Mouse (Mus musculus) ES-E14 (cell line): ENCODE data around the gene Rsph1. TPM values are rescaled to one million over a fixed set of nuclear protein-coding genes. Genes with fewer than 3 reads are reported as not detected.

Experiments
- DNase-seq: peaks from one replicate; pipeline ENCODE4 v3.0.0-alpha.2; 2013; ENCODE audit warnings: low read depth, low spot score
- H3K27ac ChIP-seq: 2 replicates; pipeline ENCODE4 v1.5.1; 2012; ENCODE audit warnings: low read depth, mild to moderate bottlenecking, low read length, moderate library complexity, mixed read lengths; ENCODE audit not compliant: poor library complexity, insufficient read depth, severe bottlenecking
- H3K36me3 ChIP-seq: 2 replicates; pipeline ENCODE4 v1.6.1; 2012; ENCODE audit warnings: mild to moderate bottlenecking, low read length, moderate library complexity, mixed read lengths; ENCODE audit not compliant: control insufficient read depth, poor library complexity, insufficient read depth, severe bottlenecking
- H3K4me1 ChIP-seq, 2 experiments: fragments of 150-350 bp in 1 of 2; sonication (generic) in 1 of 2; 2 replicates each; pipeline ENCODE4 v1.6.1; 2012; ENCODE audit warnings: low read length in 2 of 2, mild to moderate bottlenecking in 1 of 2, mixed read lengths in 1 of 2; ENCODE audit not compliant: control insufficient read depth in 2 of 2, insufficient read depth in 2 of 2, poor library complexity in 1 of 2
- H3K4me3 ChIP-seq, 2 experiments: fragments of 150-350 bp in 1 of 2; sonication (generic) in 1 of 2; 2 replicates each; pipeline ENCODE4 v1.5.1; 2012; ENCODE audit warnings: low read length in 2 of 2, low read depth in 1 of 2, mild to moderate bottlenecking in 1 of 2, mixed read lengths in 1 of 2; ENCODE audit not compliant: insufficient read depth in 1 of 2, poor library complexity in 1 of 2, severe bottlenecking in 1 of 2
- H3K9ac ChIP-seq: 2 replicates; pipeline ENCODE4 v1.6.1; 2012; ENCODE audit warnings: low read depth, mild to moderate bottlenecking, low read length, mixed read lengths; ENCODE audit not compliant: poor library complexity, insufficient read depth, severe bottlenecking
- H3K9me3 ChIP-seq: fragments of 150-350 bp; sonication (generic); 2 replicates; pipeline ENCODE4 v1.6.1; 2012; ENCODE audit warnings: low read depth, mild to moderate bottlenecking, low read length; ENCODE audit not compliant: control insufficient read depth, insufficient read depth
- CHD2 ChIP-seq: IDR thresholded peaks from 2 replicates; pipeline ENCODE4 v1.6.1; 2014; ENCODE audit warnings: mild to moderate bottlenecking, low read depth, low read length, inconsistent platforms
- HCFC1 ChIP-seq: IDR thresholded peaks from 2 replicates; pipeline ENCODE4 v1.6.1; 2012; ENCODE audit warnings: low read length, inconsistent platforms, borderline replicate concordance; ENCODE audit not compliant: insufficient read depth
- MAFK ChIP-seq: IDR thresholded peaks from 2 replicates; pipeline ENCODE4 v1.6.1; 2014; ENCODE audit warnings: mild to moderate bottlenecking, low read depth, low read length, inconsistent platforms; ENCODE audit not compliant: insufficient read depth
- ZC3H11A ChIP-seq: IDR thresholded peaks from 2 replicates; pipeline ENCODE4 v1.6.1; 2012; ENCODE audit warnings: low read depth, mild to moderate bottlenecking, inconsistent platforms, low read length, borderline replicate concordance
- ZNF384 ChIP-seq: IDR thresholded peaks from 2 replicates; pipeline ENCODE4 v1.6.1; 2012; ENCODE audit warnings: low read depth, low read length, inconsistent platforms
- in situ Hi-C, 2 experiments: fragments of 600-800 bp; cut with MboI; formaldehyde crosslinking; loops; one replicate each; pipeline ENCODE4 v1.15.1; 2025; ENCODE audit warnings: low sequenced_read_pairs in 2 of 2, inconsistent platforms in 1 of 2; ENCODE audit not compliant: unreplicated experiment in 2 of 2
- total RNA-seq: library from RNA; depleted of rRNA; stranded (reverse); fragments of 300-350 nt; gene quantifications from 2 replicates; pipeline ENCODE4 v1.2.3, GENCODE M21; 2012; rRNA removed

The Rsph1 gene
- total RNA-seq = 1.4 and 1.9 TPM in 2 replicates

DNA sequence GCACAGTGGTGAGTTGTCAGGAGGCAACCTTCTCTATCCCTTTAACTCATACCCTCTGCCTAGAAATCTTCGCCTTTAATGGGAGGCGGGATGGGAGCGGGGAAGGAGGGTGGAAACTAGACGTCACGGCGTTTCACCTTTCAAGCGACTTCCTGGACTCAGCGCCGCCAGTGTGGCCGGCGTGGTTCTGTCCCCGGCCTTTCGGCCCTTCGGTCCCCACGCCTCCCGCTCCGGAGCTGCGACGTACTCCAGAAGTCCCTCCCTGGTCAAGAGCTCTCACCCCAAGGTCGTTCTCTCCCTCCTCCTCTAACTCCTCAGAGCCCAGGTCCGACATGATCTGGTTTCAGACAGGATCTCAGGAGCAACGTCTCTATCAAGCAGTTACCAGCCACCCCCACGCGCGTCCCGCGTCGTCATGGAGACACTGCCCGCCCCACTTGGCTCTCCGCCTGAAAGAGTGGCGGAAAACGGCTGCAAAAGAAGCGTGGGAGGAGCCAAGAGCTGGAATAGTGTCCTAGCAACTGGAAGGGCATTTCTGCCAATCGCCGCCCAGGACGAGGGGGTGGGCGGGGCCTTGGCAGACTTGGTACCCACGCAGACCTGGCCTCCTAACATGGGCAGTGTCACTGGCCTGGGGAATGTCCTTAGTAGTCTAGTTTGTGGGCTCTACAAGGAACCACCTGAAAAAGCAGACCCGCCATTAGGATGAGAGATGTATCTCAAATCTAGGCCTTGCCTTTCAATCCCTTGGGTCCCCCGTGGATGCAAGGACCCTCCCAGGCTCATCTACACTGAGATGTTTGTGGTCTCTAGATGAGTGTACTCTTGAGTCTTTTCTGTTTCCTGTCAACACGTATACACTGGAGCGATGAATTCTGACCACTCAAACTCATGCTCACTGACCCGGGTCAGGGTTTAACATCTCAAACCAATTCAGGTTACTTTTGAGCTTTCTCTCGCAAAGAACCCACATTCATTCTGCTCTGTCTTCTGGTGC is at the start of gene Rsph1:
Gene Rsph1 (minus strand): TSS at position 462 of the 997 bp plus-strand sequence.
- peak within 1 kb of the TSS; percentile 52 to 64 for H3K4me3 ChIP-seq
- DNase-seq = peak; percentile 83
- no peaks in the 10 kb centered on the region for H3K9me3 ChIP-seq
- peaks cover 0 to 14% of the 10 kb centered on the region in 2 experiments; a peak in 1 of 4 replicates for H3K4me1 ChIP-seq
- H3K27ac ChIP-seq = no peak within 1 kb of the TSS
- in situ Hi-C loops = no loop called here
- no peaks in the 10 kb centered on the region for H3K36me3 ChIP-seq
- TF ChIP-seq MAFK = no peak
- TF ChIP-seq ZC3H11A = no peak
- TF ChIP-seq CHD2 = no peak
- no peak for TF ChIP-seq HCFC1
- TF ChIP-seq ZNF384 = no peak
- H3K9ac ChIP-seq = peak within 1 kb of the TSS; percentile 27; the same call in 1 of the 2 replicates

DNA sequence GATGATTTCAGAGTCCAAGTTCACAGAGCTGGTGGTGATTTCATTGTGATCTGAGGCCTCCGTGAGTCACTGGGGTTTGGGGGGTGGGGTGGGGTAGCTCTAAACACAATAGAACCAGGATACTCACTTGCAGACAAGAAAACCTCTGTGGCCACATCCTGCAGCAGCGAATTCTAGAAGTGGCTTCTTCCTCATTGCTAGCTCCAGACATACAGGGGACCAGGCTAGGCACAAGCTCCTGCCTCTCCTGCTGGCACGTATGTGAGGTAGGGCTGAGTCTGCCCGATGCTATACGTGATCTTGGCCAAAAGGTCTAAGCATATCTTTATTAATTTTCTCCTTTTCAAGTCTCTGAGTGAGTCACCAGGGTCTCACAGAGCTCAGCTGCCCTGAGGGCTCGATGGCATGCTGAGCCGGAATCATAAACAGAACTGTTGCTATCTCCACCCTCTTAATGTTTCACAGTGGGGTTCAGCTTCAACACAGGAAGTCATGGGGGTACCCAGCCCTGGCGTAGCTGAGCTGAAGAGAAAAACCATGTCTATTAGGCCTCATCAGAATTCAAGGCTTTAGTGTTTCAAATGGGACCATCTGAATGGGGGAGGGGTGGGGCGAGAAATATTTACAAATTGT is 49.2 kb upstream of the Rsph1 start:
- in situ Hi-C loops = loop anchor here in 1 of 2 experiments (25.0 kb wide), 1 partner anchor 161 kb away; no protein-coding TSS in a partner anchor
- peaks cover 0 to 42% of the 10 kb centered on the region in 2 experiments; a peak in 2 of 4 replicates for H3K4me1 ChIP-seq
- H3K4me3 ChIP-seq = peak overlapping the region in 1 of 2 experiments; percentile 20; a peak in 1 of 4 replicates
- no peaks in the 10 kb centered on the region for H3K9me3 ChIP-seq
- H3K9ac ChIP-seq = peak overlapping the region; percentile 49; the same call in 1 of the 2 replicates
- peak overlapping the region; percentile 93 for H3K27ac ChIP-seq
- DNase-seq = no peak
- TF ChIP-seq ZC3H11A (no peak), CHD2 (no peak), HCFC1 (no peak), ZNF384 (no peak), MAFK (no peak)
- H3K36me3 ChIP-seq = peaks cover 3% of the 10 kb centered on the region; the same call in 1 of the 2 replicates

DNA sequence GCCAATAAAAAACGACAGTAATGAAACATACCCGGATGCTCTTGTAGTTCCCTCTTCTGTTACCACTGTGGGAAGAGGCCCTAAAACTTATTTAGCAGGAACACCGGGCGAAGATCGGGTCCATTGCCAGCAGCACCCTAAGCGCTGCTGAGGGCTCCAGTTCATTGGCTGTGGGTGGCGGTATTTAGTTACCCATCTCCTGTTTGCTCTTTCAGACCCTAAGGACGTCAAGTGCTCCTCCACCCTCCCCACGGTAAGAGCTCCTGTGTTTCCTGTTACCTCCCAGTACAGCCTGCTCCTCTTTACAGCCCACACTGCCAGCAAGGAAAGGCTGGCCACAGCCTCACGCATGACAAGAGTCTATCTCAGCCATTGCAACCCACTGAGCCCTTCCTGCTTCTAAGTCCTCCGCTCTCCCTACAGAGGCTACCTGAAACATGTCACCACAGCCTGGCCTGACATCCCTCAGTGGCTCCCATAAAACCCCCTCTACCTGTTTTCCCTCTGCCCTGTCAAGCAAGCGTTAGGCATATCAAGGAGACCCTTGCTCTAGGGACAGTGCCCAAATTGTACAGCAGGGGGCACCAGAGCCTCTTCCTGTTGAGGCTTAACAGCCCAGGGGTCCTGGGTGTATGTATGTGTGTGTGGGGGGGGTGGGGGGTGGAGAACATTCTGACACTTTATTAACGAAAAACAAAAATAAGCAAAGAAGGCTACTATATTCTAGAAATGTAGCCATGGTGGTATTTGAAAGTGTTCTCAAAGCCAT is 48.5 kb upstream of the Rsph1 start:
- in situ Hi-C loops = loop anchor here in 1 of 2 experiments (25.0 kb wide), 1 partner anchor 162 kb away; no protein-coding TSS in a partner anchor
- peak overlapping the region; percentile 91; the same call in 1 of the 2 replicates for H3K27ac ChIP-seq
- H3K9ac ChIP-seq = peak overlapping the region; percentile 52

More for the DNA sequence above, 48.5 kb upstream of the Rsph1 start:
- no peaks in the 10 kb centered on the region for H3K9me3 ChIP-seq
- DNase-seq = no peak
- peaks cover 0 to 44% of the 10 kb centered on the region in 2 experiments; a peak in 2 of 4 replicates for H3K4me1 ChIP-seq
- peak overlapping the region in 1 of 2 experiments; percentile 6; a peak in 1 of 4 replicates for H3K4me3 ChIP-seq
- H3K36me3 ChIP-seq = no peaks in the 10 kb centered on the region; the same call in 1 of the 2 replicates
- TF ChIP-seq ZNF384 (no peak), ZC3H11A (no peak), MAFK (no peak), CHD2 (no peak), HCFC1 (no peak)
